18 mouse cellular contexts compared by ENCODE assay signal in genomic region chr1:117490176-117490575, GRCm38 (mm10).
A peak's percentile ranks its signal among the peaks of the same experiment; 100 is the strongest.
DNase-seq lines count a peak whose midpoint lies in the region; ATAC-seq and TF ChIP-seq lines count a peak whose summit lies in the region.
"Had no signal": no experiment of that assay in that cellular context is flagged by ENCODE, and none has a peak within 500 bp of the region (broad histone marks: within the 10 kb centered on the region; RNA-seq: fewer than 3 reads in every experiment).

No protein-coding gene starts in this region.

- TF ChIP-seq CTCF in left cerebral cortex, adult 2 months (IDR thresholded peaks at IDR 0.05), result no peak

- intact Hi-C loops in heart, postnatal 14 days (cut with DNase I), result no loop called here
- intact Hi-C loops in left cerebral cortex, adult 2 months (cut with DNase I), result no loop called here

- H3K4me1 ChIP-seq in kidney, embryonic 14.5 days (ENCODE audit: control insufficient read depth, insufficient read depth, low read length), result no peaks in the 10 kb centered on the region
- H3K4me1 ChIP-seq in kidney, embryonic 15.5 days, result no peaks in the 10 kb centered on the region
- H3K4me1 ChIP-seq: embryonic facial prominence, embryonic 12.5 days; forebrain, embryonic 15.5 days; heart, embryonic 15.5 days; hindbrain, embryonic 10.5 days had no signal

- no peaks in the 10 kb centered on the region for H3K36me3 ChIP-seq in kidney, embryonic 14.5 days (ENCODE audit: control insufficient read depth, insufficient read depth, low read length)
- no peaks in the 10 kb centered on the region for H3K36me3 ChIP-seq in kidney, embryonic 15.5 days
- H3K36me3 ChIP-seq: embryonic facial prominence, embryonic 12.5 days; forebrain, embryonic 15.5 days; heart, embryonic 15.5 days; hindbrain, embryonic 10.5 days had no signal

- no peak overlapping the region for H3K4me2 ChIP-seq in kidney, embryonic 14.5 days (replicated peaks; ENCODE audit: low read depth, low read length)
- no peak overlapping the region for H3K4me2 ChIP-seq in kidney, embryonic 15.5 days
- H3K4me2 ChIP-seq: embryonic facial prominence, embryonic 12.5 days; forebrain, embryonic 15.5 days; heart, embryonic 11.5 days; heart, embryonic 15.5 days had no signal

- H3K9ac ChIP-seq in kidney, embryonic 14.5 days (ENCODE audit: low read depth, low read length), result no peak overlapping the region
- no peak overlapping the region for H3K9ac ChIP-seq in kidney, embryonic 15.5 days
- H3K9ac ChIP-seq: embryonic facial prominence, embryonic 12.5 days; forebrain, embryonic 15.5 days; heart, embryonic 15.5 days had no signal

- DNase-seq in kidney, adult 11 months, result peak; percentile 25
- peak; percentile 42 for DNase-seq in kidney, postnatal 14 days
- DNase-seq in heart, postnatal 14 days, result no peak
- DNase-seq in frontal cortex, postnatal 36 days (ENCODE audit: low spot score in 2 of 2), result no peak
- no peak for DNase-seq in left cerebral cortex, adult 2 months (ENCODE audit: extremely low spot score in 1 of 2, low spot score in 2 of 2)
- DNase-seq: adrenal gland, postnatal 10 days; cerebellum, adult 11 months; cerebellum, adult 8-10 months; cerebellum, postnatal 14 days; gastrocnemius, postnatal 14 days; heart, adult 2 months had no signal

- no peaks in the 10 kb centered on the region for H3K9me3 ChIP-seq in kidney, embryonic 14.5 days (ENCODE audit: control insufficient read depth, low read length)
- H3K9me3 ChIP-seq in kidney, embryonic 15.5 days (replicated peaks), result no peaks in the 10 kb centered on the region; the same call in 1 of the 2 replicates
- H3K9me3 ChIP-seq: embryonic facial prominence, embryonic 12.5 days; forebrain, embryonic 15.5 days; heart, embryonic 15.5 days had no signal

- ATAC-seq in kidney, embryonic 14.5 days (ENCODE audit: low FRiP score, low TSS enrichment), result no peak
- peak; percentile 58; the same call in 1 of the 2 replicates for ATAC-seq in kidney, embryonic 15.5 days (replicated peaks; ENCODE audit: low FRiP score)
- ATAC-seq: forebrain, embryonic 15.5 days had no signal

- 71% methylated on average over 3 of the region's 3 CpGs for WGBS in kidney, embryonic 14.5 days
- 72% methylated on average over 3 of the region's 3 CpGs for WGBS in kidney, embryonic 15.5 days

- H3K27me3 ChIP-seq in kidney, embryonic 14.5 days (ENCODE audit: control insufficient read depth, insufficient read depth, low read length), result no peaks in the 10 kb centered on the region
- no peaks in the 10 kb centered on the region for H3K27me3 ChIP-seq in kidney, embryonic 15.5 days
- H3K27me3 ChIP-seq: embryonic facial prominence, embryonic 12.5 days; forebrain, embryonic 15.5 days; heart, embryonic 15.5 days had no signal

- H3K4me3 ChIP-seq in kidney, embryonic 14.5 days (ENCODE audit: low read length), result no peak overlapping the region
- no peak overlapping the region for H3K4me3 ChIP-seq in kidney, embryonic 15.5 days (replicated peaks)
- no peak overlapping the region for H3K4me3 ChIP-seq in left cerebral cortex, adult 2 months
- H3K4me3 ChIP-seq: embryonic facial prominence, embryonic 12.5 days; forebrain, embryonic 15.5 days; heart, adult 2 months; heart, embryonic 15.5 days; hindbrain, embryonic 10.5 days had no signal

- H3K27ac ChIP-seq in kidney, embryonic 14.5 days (ENCODE audit: low read depth, low read length), result no peak overlapping the region
- 0 out of 2 replicates have a peak overlapping the region, but pooled peaks have one; percentile 14 for H3K27ac ChIP-seq in kidney, embryonic 15.5 days
- no peak overlapping the region for H3K27ac ChIP-seq in left cerebral cortex, adult 2 months
- H3K27ac ChIP-seq: embryonic facial prominence, embryonic 12.5 days; forebrain, embryonic 15.5 days; heart, adult 2 months; heart, embryonic 15.5 days; hindbrain, embryonic 10.5 days had no signal

Comparison
In these comparisons a context has a peak if more than half of its experiments do, and no peak if none do; other contexts are left out.
1. DNase-seq: peak in kidney, adult 11 months (single experiment) and kidney, postnatal 14 days (single experiment); none in heart, postnatal 14 days (0 of 2), frontal cortex, postnatal 36 days (0 of 2) and left cerebral cortex, adult 2 months (0 of 2).